ENCODE assay signal across 12 mouse cellular contexts in the genomic region with DNA sequence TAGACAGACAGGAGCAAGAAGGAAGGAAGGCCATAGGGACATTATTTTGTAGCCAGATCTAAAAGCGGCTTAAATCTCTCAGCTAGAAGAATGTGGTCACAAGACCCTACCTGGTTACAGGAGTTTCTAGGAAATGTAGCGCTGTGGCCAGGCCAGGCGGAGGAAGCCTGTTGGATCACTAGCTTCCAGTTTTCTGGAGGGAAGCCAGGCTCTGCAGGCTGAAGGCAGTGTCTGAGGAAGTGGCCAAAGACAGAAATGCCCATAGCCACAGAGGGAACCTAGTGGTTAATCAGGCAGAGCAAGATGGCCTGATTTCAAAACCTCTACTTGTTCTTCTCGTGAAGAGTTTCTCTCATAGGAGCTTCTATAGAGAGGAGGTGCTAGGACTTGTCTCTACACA.
A peak's percentile ranks its signal among the peaks of the same experiment; 100 is the strongest.
DNase-seq lines count a peak whose midpoint lies in the region; TF ChIP-seq lines count a peak whose summit lies in the region.
"Had no signal": no experiment of that assay in that cellular context is flagged by ENCODE, and none has a peak within 500 bp of the region (broad histone marks: within the 10 kb centered on the region; RNA-seq: fewer than 3 reads in every experiment).

No protein-coding gene starts in this region.

- TF ChIP-seq CTCF in lung, adult 2 months (IDR thresholded peaks at IDR 0.05; ENCODE audit: insufficient read depth, low read length) = no peak

- WGBS in lung, adult 2 months = 77% methylated on average over 4 of the region's 4 CpGs

- no peak overlapping the region for H3K4me3 ChIP-seq in lung, adult 2 months (replicated peaks; ENCODE audit: extremely low read depth, low read depth, low read length)
- H3K4me3 ChIP-seq: heart, embryonic 10.5 days; liver, embryonic 15.5 days; midbrain, embryonic 12.5 days; stomach, embryonic 15.5 days had no signal

- TF ChIP-seq POLR2A in lung, adult 2 months (IDR thresholded peaks at IDR 0.05; ENCODE audit: borderline replicate concordance, extremely low read depth, low read depth, low read length) = no peak

- no peaks in the 10 kb centered on the region for H3K4me1 ChIP-seq in lung, adult 2 months (ENCODE audit: control insufficient read depth, insufficient read depth, low read length)
- H3K4me1 ChIP-seq: liver, embryonic 15.5 days; stomach, embryonic 15.5 days had no signal

- DNase-seq in lung, adult 18-20 months = peak; percentile 20 to 43
- no peak for DNase-seq in lung, adult 2 months
- peak; percentile 21 for DNase-seq in cerebellum, adult 11-12 months
- DNase-seq in cerebellum, adult 9-11 months = peak; percentile 37
- DNase-seq in kidney, postnatal 4 days = peak; percentile 30 to 40
- DNase-seq in thymus, postnatal 25 days = no peak
- no peak for DNase-seq in urinary bladder, adult 18-20 months (ENCODE audit: low spot score in 2 of 2)
- DNase-seq: right cerebral cortex, postnatal 14 days had no signal

Comparison
In these comparisons a context has a peak if more than half of its experiments do, and no peak if none do; other contexts are left out.
1. DNase-seq: peak in lung, adult 18-20 months (2 of 2), cerebellum, adult 11-12 months (single experiment), cerebellum, adult 9-11 months (single experiment) and kidney, postnatal 4 days (2 of 2); none in lung, adult 2 months (single experiment), thymus, postnatal 25 days (single experiment) and urinary bladder, adult 18-20 months (0 of 2).